Mouse (Mus musculus): ENCODE data around the gene Spata18.

The Spata18 gene

GRCm38 (mm10) chr5:73721682-73722282 lies 70.6 kb downstream of the Spata18 start:
- DNase-seq: no peak

GRCm38 (mm10) chr5:73725981-73726380 lies 74.8 kb downstream of the Spata18 start:
- DNase-seq: no peak

DNA sequence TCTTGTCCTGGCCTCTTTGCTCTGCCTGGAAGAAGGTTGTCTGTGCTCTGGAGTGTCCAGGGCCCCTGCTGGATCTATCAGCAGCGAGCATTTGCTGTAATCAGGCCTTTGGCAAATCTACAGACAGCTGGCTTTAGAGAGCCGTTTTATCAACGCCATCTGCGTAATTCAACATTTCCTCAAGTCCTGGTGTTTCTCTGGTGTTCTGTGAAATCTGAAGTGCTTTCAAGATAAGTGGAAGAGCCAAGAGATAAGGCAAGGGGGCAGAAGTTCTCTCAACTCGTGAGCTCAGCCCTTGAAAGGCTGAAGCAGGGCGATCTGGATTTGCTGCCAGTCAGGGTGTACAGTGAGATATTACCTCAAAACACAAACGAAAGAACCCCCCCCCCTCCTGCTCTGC lies 77.5 kb downstream of the Spata18 start:
- peak; percentile 30 for DNase-seq
